Mouse (Mus musculus) kidney, adult 2 months (tissue): ENCODE results near the gene Zfp553.

Source experiments
- CTCF ChIP-seq: fragments of 200-500 bp; conservative IDR thresholded peaks from 2 replicates; pipeline ENCODE4 v1.5.1; 2011; ENCODE audit warnings: low read depth, mild to moderate bottlenecking, control low read depth, low read length, moderate library complexity, mixed read lengths; ENCODE audit not compliant: insufficient read depth, insufficient read length
- POLR2A ChIP-seq: fragments of 200-500 bp; IDR thresholded peaks from one replicate; pipeline ENCODE4 v1.6.1; 2011; ENCODE audit warnings: low read depth, low read length, control low read depth

GRCm38 (mm10) chr7:127216307-127216706, 16.6 kb upstream of the Zfp553 start:
- no peak for TF ChIP-seq POLR2A
- no peak for TF ChIP-seq CTCF
